Mouse (Mus musculus) small intestine, adult 2 months (tissue): Measurements from ENCODE around the gene Spag17.

Experiments
- CTCF ChIP-seq: fragments of 200-500 bp; IDR thresholded peaks from 2 replicates; pipeline ENCODE4 v1.5.1; 2012; ENCODE audit warnings: low read depth, mild to moderate bottlenecking, control low read depth, inconsistent platforms, low read length, moderate library complexity, mixed read lengths; ENCODE audit not compliant: insufficient replicate concordance, insufficient read length; ENCODE audit errors: extremely low read depth
- POLR2A ChIP-seq: fragments of 200-500 bp; IDR thresholded peaks from 2 replicates; pipeline ENCODE4 v1.6.1; 2012; ENCODE audit warnings: low read depth, mild to moderate bottlenecking, control low read depth, inconsistent platforms, low read length, moderate library complexity

DNA sequence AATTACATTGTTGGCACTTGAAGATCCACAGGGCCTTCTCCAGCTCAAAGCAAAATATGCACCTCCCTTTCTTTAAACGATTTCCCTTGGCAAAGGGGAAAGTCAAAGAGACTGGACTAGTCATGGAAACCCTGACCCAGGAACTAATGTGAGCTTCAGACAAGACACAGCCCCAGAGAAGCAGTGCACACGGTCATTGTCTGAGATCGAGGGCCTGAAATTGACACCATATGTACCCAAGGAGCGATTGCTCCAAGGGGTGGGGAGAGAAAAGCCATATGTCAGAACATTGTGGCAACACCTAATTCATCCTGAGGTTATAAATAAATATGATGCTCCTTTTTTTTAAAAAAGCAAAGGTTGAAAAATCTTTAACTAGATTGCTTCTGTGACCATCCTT, 80.7 kb downstream of the Spag17 start:
- TF ChIP-seq CTCF (no peak), POLR2A (no peak)
